Mouse (Mus musculus): ENCODE data around the gene Gm30191.

- no peak for TF ChIP-seq CTCF (IDR thresholded peaks at IDR 0.05; ENCODE audit: borderline replicate concordance, insufficient read depth, low read depth, low read length)
- TF ChIP-seq POLR2A (IDR thresholded peaks at IDR 0.05; ENCODE audit: borderline replicate concordance, insufficient read depth, low read length), result no peak
Measured at GRCm38 (mm10) chr4:134298626-134299497, 52.1 kb downstream of the Gm30191 start.
